Mouse (Mus musculus): Measurements from ENCODE around the gene Sox18.
A peak's percentile ranks its signal among the peaks of the same experiment; 100 is the strongest.

Sox18 gene

GRCm38 (mm10) chr2:181646626-181647472, 24.6 kb downstream of the Sox18 start:
- no peak for DNase-seq (ENCODE audit: low read depth, low spot score)

- no peak for DNase-seq (ENCODE audit: low read depth, low spot score)
These were observed 25.8 kb downstream of the Sox18 start for GRCm38 (mm10) chr2:181645666-181646065.

- peak; percentile 51 for DNase-seq (ENCODE audit: low read depth, low spot score)
These were observed 27.1 kb downstream of the Sox18 start for GRCm38 (mm10) chr2:181644361-181644760.

- DNase-seq (ENCODE audit: low read depth, low spot score) = no peak
These were observed 35.6 kb downstream of the Sox18 start for GRCm38 (mm10) chr2:181635865-181636264.

GRCm38 (mm10) chr2:181632624-181633023, 38.8 kb downstream of the Sox18 start:
- DNase-seq (ENCODE audit: low read depth, low spot score) = no peak

- no peak for DNase-seq (ENCODE audit: low read depth, low spot score)
These were observed 43.0 kb downstream of the Sox18 start for GRCm38 (mm10) chr2:181628471-181628870.

- no peak for DNase-seq (ENCODE audit: low read depth, low spot score)
These were observed 48.0 kb downstream of the Sox18 start for GRCm38 (mm10) chr2:181623401-181623800.

All from CD4-positive helper T cell, adult 2 months (primary cell).